Mouse (Mus musculus) cerebellum, postnatal 25 days (tissue): ENCODE measurements at regions not wholly inside any gene's neighbourhood (a gene's known extent, or its start where the extent isn't known, plus 50 kb on each side); places are given as distances from the start of the nearest gene placed in this dataset.

ENCODE experiments used
- DNase-seq, 2 experiments: peaks; one replicate each; pipeline ENCODE4 v3.0.0; 2021; ENCODE audit warnings: mixed read lengths in 2 of 2

DNA sequence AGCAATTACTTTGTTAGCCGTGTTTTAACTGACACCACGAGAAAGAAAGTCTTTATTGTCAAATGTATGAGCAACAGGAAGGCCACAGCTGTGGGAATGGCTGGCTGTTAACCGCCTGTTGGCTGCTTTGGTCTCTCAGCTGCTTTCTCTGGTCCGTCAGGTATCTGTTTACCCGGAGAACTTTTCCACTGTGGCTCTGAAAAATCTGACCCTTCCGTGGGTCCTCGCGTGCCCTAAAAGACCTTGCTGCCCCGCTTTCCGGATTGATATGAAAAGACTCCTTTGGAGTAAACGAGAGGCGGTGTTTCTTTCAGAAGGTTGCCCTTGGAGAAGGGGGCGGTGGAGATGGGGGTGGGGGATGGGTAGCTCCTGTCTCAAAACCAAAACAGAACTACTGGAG lies 75.9 kb downstream of the Sox14 start:
- DNase-seq: no peak

DNA sequence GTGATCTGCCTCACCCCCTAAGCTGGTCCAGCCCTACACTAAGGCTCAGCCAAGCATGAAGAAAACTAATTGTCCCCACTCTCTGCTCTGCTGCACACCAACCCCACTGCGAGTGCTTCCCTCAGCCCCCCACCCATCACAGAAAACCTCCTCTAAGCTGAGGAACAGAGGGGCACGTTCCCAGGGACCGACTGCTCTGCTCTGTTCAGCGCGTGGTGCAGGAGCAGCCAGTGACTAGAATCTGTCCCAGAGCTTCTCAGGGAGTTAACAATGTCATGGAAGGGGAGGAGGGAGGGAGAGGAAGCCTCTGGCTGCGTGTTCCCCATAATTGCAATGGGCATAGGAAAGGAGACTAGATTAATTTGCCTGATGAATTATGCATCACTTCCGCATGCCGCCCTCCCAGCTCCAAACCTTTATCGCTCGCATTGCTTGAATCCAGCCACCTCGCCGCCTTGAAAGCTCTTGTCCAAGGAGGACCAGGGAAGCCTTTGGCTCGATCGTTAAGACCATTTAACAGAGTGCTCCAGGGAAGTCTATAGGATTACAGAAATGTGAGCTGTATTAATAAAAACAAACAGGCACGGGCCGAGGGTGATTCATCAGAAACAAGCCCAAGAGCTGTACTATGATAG lies 76.5 kb downstream of the Sox14 start:
- DNase-seq: peak; percentile 3 to 7

DNA sequence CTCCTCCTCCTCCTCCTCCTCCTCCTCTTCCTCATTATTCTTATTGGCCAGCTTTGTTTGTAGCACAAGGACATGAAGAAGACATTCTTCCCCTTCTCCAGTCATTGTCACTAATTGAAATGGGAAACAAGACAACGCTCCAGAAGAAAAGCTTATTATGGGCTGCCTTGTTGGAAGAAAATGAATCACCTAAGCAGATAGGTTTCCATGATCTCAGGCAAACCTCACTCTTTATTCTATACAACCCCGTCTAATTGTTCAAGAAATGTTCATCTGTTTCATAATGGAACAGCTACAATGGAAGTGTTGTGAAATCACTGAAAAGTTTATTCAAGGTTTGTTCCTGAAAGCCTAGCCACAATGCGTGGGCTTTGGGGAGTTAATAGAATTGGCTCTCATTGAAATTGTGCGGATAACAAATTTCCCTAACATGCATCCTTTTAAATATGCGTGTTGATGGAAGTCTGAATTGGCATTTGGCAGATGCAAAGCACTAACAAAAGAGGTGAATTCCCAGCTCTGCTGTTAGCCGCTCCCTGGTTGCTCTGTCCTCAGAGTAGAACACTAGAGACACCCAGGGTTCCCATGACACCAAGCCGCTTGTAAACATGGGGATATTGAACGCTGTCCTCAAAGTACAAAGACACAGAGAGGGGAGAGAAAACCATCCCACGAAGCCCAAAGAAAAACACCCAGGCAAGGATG lies 78.8 kb downstream of the Sox14 start:
- DNase-seq: no peak

DNA sequence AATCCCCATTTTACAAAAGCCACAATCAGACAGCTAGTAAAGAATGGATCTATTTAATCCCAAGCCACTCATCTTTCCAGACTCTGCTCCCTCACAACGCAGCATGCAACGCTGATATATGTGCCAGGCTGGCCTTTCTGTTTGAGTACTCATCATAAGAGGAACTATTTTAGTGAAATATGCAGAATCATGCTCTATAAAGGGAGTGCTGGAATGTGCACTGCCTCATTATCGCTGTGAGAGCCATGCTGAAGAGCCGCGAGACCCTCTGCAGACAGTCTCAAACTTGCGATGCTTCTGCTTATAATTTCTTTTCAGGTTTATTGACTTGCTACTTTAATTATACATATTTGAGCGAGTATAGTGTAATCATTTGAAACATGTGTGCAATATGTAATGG lies 75.6 kb upstream of the Cldn18 start:
- DNase-seq: no peak

DNA sequence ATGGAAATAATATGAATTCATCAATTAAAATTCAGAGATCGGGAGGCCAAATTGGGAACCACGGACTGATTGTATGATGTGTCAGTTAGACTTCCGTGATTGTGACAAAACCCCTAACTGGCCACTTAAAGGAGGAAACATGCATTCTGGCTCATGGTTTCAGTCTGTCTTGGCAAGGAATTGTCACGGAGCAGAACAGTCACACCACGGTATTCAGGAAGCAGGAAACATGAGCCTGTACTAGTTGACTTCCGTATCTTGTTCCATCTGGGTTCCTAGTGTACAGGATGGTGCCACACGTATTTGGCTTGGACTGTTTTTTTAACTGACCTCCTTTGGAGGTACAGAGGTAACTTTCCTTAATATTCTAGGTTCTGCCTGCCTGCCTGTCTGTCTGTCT lies 69.8 kb upstream of the Cldn18 start:
- no peak for DNase-seq

DNA sequence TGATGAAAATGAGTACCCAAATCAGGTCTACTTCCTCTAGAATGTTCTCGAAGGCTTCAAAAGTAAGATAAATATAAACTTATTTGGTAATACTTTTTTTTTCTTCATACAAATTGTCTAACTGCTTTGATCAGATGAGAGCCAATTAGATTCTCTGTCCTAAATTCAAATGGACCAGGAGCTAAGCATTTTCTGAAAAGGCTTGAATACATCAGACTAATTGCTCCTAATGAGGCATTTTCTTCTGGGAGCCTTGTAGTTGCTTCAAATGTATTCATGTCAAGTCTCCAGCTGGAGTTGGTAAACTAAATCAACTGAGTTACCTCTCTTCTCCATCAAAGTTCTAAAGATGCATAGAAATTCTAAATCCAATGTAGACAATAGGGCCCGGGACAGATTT lies 66.1 kb upstream of the Cldn18 start:
- no peak for DNase-seq

DNA sequence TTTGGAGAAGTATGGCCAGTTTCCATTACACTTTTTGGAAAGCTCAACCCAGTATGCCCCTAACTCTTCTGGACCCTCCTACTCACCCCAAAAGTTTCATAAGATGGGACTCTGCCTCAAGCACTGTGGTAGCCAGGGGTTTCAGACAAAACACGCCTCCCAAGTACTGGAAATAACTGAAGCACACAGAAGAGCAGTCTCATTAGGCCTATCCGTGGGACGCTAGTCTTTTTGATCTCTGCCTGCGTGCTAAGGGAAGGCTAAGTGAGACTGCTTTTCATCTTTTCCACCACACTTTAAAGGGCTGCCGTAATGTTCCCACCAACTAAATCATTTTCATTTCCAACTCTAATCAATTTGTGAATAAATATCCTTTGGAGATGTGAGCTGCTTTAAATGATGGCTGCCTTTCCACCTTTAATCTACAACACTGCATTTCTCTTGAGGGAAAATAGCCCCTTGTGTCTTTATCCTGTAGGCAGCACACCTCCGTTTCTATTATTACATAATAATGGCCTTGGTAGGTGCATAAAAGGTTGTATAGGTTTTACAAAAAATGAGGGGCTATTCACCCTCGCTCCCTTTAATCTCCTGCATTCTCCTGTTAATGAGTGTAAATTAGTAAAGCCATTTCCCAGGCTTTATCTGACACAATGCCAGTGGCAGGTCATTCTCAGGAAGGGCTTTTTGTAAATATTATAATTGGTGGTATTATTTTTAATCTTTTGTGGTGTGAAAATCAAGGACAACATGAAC lies 65.5 kb upstream of the Cldn18 start:
- DNase-seq: no peak

DNA sequence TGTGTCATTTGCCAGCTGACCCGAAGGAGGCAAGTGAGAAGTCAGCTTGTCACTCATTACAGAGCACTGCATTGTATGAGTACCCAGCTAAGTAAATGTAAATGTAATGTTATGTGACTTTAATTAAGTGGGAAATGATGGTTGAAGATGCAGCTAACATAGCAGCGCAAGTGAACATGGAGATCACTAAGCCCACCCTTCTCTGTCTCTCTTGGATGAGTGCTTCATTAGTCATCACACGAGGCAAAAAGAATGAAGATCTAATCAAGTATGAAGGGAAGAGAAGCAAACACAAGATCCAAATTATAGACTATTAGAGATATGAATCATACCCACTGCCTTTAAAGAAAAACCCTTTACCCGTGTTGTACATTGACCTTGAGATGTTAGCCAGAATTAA lies 61.8 kb upstream of the Cldn18 start:
- DNase-seq: no peak

DNA sequence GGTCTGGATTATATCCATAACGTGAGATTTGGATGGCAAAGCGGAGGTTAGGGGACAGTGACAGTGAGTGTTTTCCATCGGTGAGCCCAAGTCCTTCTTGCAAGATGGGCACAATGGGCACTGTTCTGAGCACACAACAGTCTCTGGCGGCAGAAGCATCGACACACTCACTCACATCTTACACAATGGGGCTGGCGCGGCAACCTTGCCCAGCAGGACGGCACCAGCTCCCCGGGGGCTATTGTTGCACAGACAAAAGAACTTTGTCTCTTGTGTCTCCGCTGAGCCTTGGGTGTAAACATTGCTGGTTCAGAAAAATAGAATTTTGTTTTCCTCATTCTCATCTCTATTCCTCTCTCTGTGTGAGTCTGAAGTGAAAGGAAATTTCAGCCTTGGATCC lies 53.6 kb upstream of the Cldn18 start:
- DNase-seq: peak in 1 of 2 experiments; percentile 4
